Mouse (Mus musculus) c-Kit-positive CD71-positive TER-119-negative erythroid progenitor cells, embryonic 14.5 days (primary cell): ENCODE data around the gene Amot.

Experiments used
- DNase-seq: peaks from one replicate; pipeline ENCODE4 v3.0.0-alpha.2; 2013; ENCODE audit warnings: low read depth

Amot gene

GRCm38 (mm10) chrX:145504717-145505415 is at the start of gene Amot:
Amot (minus strand) TSS chrX:145505181.
- DNase-seq: peak; percentile 60

GRCm38 (mm10) chrX:145545060-145545459 is 40.1 kb upstream of the Amot start:
- no peak for DNase-seq

DNA sequence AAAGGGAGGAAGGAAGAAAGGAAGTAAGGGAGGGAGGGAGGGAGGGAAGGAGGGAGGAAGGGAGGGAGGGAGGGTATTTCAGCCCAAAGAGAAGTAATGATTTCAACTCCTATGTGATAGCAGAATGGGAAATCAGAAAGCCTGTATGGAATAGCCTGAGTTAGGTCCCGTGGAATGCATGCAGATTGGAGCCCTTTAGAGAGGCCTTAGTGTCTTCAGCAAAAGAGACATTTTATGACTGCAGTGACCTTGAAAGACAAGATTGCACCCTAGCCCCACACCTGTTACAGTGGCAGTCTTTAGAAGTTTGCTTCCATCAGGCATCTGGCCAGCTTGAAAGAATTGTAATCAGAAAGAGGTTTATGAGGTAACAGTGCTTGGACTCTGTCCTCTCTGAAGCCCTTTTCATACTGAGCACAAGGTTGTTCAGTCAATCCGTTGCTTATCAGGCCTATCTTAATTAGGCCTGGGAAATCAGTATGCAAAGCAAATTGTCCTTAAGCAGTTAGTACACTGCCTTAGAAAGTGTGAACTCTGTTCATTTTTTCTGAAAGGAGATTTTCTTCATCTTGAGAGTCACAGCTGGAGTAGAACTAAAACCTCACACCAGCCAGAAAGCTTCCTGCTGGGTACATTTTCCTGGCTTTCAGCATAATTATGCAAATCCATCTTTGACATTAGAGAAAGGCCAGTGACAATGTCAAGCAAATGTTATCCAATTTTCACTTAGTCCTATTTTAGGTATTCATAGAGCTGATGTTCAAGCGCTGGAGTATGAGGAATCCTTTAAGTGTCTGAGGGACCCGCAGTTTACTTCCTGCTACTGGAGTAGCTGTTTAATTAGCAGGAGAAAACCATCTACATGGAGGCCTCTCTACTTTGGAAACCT is 38.9 kb upstream of the Amot start:
- DNase-seq: no peak

- no peak for DNase-seq
These were observed 36.1 kb upstream of the Amot start for GRCm38 (mm10) chrX:145541050-145541449.

GRCm38 (mm10) chrX:145540321-145540720 is 35.3 kb upstream of the Amot start:
- no peak for DNase-seq

DNA sequence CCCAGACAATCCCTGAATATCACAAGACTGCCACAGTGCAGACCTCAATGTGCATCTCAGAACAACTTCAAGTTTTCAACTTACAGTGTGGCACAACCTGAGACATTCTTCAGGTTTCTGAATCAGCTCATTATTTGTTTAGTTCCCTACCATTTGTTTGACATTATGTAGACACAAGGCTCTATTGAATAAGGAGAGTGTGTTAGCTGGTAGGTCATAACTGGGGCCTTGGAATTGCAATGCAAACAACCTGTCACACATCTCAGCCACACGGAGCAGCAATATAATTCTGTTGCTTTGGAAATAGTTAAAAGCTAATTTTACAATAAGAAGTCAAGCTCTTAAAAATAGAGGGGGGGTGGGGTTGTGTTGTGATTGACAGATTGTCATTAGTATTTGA is 24.6 kb upstream of the Amot start:
- DNase-seq: no peak

GRCm38 (mm10) chrX:145516322-145517066 is 11.5 kb upstream of the Amot start:
- no peak for DNase-seq

- DNase-seq: no peak
These were observed 10.6 kb upstream of the Amot start for GRCm38 (mm10) chrX:145515498-145516158.

DNA sequence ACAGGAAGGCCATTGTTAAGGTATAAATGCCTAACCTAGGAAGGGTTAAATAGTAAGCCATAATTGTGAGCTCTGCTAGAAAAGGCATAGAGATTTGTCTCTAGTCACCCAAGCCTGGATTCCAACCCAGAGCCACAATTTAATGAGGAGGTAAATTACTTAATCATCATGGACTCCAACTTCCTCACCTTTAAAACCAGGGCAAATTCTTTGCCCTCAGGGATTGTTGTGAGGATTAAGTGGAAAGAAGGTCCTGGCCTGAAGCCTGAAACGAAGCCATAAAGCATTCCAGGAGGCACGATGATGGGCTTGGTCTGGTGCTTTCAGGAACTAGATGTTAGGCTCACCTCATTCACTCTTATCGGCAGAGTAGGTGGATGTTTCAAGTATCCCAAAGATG is 5.7 kb upstream of the Amot start:
- no peak for DNase-seq

DNA sequence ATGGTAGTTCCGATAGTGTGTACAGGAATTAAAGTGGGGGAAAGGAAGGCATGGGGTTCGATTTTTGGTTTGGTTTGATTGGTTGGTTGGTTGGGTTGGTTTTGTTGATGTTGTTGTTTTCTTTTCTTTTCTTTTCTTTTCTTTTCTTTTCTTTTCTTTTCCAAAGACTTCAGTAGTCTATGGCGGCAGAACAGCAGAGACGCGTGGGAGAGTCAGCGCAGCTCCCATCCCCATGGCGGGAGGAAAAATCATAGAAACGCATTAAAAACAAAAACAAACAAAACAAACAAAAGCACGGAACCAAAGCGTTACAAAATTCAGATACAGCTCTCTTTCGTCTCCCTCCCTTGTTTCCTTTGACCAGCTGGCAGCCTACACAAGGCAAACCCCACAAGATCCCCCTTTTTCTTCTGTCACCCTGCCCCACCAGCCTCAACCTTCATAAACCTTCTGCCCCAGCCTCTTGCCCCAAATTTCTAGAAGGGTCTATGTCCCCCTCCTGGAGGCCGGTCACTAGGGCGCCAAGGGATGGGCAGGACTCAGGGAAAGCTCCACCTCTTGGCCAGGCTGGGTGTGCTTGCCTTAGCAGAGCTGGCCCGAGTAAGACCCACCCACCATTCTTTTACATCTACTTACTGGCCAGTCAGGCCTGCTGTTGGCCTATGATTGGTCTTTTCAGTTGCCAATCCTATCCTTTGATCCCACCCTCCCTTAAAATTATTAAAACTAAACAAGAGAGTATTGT is 648 bp upstream of the Amot start:
- peak; percentile 58 for DNase-seq

GRCm38 (mm10) chrX:145501666-145502355 is 3.2 kb downstream of the Amot start:
- no peak for DNase-seq

DNA sequence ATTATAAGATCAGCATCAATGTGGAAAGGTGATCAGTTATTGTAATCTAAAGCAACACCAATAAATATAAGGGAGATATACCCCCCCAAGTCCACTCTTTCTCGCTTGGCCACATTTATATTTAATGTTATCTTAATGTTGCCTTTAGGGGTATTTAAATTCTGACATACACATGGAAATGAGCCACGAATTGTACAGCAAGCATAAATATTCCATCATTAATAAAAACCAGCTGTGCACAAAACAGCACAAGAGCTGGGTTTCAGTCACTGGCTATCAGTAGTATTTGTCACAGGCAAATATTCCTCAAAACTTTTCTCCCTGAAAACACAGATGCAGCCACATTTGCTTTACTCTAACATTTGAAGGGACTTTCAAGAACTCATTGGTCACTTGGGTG is 5.9 kb downstream of the Amot start:
- DNase-seq: no peak

GRCm38 (mm10) chrX:145498691-145499090 is 6.3 kb downstream of the Amot start:
- no peak for DNase-seq

DNA sequence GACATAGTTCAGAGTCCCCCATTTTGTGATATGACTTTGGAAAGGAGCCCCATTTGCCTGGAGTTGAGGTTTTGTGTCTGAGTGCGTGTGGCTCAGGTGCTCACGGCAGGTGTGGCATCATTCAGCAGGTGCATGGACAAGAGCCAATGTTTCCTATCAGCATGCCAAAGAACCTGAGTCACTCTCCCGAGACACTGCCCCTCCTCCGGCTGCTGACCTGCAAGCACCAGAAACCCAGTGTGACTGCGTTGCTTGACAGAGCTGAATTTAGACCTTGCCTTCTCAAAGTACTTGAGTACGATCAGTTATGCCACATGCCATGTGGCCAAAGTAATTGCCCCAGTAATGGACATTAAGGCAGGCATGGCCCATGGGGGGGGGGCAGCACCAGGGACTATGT is 7.5 kb downstream of the Amot start:
- DNase-seq: no peak

- no peak for DNase-seq
These were observed 9.6 kb downstream of the Amot start for GRCm38 (mm10) chrX:145495381-145495780.

- no peak for DNase-seq
These were observed 14.2 kb downstream of the Amot start for GRCm38 (mm10) chrX:145490821-145491220.

DNA sequence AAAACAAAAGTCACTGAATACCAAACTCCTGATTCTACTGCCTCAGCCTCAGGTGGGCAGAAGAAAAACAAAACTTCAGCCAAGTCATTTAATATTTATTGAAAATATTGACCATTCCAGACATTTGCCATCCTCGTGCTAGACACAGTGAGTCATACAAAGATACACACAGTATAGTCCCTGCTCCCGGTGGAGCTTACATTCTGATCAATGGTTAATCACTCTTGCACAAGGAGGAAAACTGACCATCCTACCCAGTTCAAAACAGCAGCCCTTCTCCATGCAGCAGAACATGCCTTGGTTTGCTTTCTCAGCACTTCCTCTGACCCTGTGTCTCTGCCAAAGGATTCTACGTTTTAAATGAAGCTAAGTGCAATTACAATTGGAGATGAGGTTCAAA is 14.6 kb downstream of the Amot start:
- no peak for DNase-seq

GRCm38 (mm10) chrX:145489950-145490349 is 15.0 kb downstream of the Amot start:
- no peak for DNase-seq

DNA sequence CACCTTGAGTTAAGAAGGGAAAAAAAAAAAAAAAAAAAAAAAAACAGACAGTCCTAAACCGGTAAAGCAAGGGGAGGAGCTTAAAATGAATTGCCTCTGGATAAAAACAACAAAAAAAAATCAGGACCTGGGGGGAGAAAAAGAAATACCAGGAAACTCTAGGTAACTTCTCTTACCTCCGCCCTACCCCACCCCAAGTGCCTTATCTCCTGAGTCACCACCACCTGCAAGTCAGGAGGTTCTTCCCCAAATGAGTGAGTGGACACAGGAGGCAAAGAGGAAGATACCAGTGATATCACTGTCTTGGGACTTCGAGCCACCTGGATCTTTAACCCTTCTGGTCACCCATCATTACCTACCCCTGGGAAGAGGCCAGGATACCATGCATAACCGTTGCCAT is 19.5 kb downstream of the Amot start:
- DNase-seq: no peak

GRCm38 (mm10) chrX:145483486-145484055 is 21.4 kb downstream of the Amot start:
- DNase-seq: no peak
